8 mouse cellular contexts compared by ENCODE assay signal in genomic region chr3:89322131-89322500, GRCm38 (mm10). TPM values are rescaled to one million over a fixed set of nuclear protein-coding genes. Genes with fewer than 3 reads are reported as not detected.
DNase-seq lines count a peak whose midpoint lies in the region; ATAC-seq and TF ChIP-seq lines count a peak whose summit lies in the region.

No protein-coding gene starts in this region.

- WGBS in heart, embryonic 11.5 days (ENCODE audit: insufficient replicate concordance): under 1% methylated on average over 14 of the region's 14 CpGs
- WGBS in forebrain, embryonic 16.5 days: under 1% methylated on average over 14 of the region's 14 CpGs
- 2% methylated on average over 14 of the region's 14 CpGs for whole genome bisulfite sequencing in liver, embryonic 16.5 days (ENCODE audit: insufficient replicate concordance)

- H3K4me3 ChIP-seq in heart, embryonic 11.5 days (ENCODE audit: low read depth, low read length): peak overlapping the region; percentile 66
- H3K4me3 ChIP-seq in CH12.LX (replicated peaks in 1 of 3; ENCODE audit: low read depth in 2 of 3, low read length in 2 of 3, poor library complexity in 1 of 3): peak overlapping the region in 2 of 3 experiments; percentile 4 to 53
- H3K4me3 ChIP-seq in forebrain, embryonic 16.5 days (replicated peaks; ENCODE audit: low read length): peak overlapping the region; percentile 52
- peak overlapping the region; percentile 47 for H3K4me3 ChIP-seq in liver, embryonic 16.5 days (ENCODE audit: low read depth, low read length)

- H3K4me2 ChIP-seq in heart, embryonic 11.5 days: peak overlapping the region; percentile 92
- peak overlapping the region; percentile 88 for H3K4me2 ChIP-seq in CH12.LX (ENCODE audit: insufficient read depth, low read depth, poor library complexity, severe bottlenecking)
- peak overlapping the region; percentile 86 for H3K4me2 ChIP-seq in forebrain, embryonic 16.5 days (ENCODE audit: low read length)
- peak overlapping the region; percentile 65 for H3K4me2 ChIP-seq in liver, embryonic 16.5 days (ENCODE audit: low read depth, low read length)

- no peak overlapping the region for H3K27ac ChIP-seq in heart, embryonic 11.5 days (ENCODE audit: low read depth, low read length)
- no peak overlapping the region for H3K27ac ChIP-seq in CH12.LX (ENCODE audit: insufficient read depth, low read depth)
- H3K27ac ChIP-seq in forebrain, embryonic 16.5 days (ENCODE audit: low read length): peak overlapping the region; percentile 83
- H3K27ac ChIP-seq in liver, embryonic 16.5 days (ENCODE audit: low read length): no peak overlapping the region

- DNase-seq in heart, adult 18-20 months: no peak
- no peak for DNase-seq in CH12.LX (ENCODE audit: extremely low read depth)
- no peak for DNase-seq in urinary bladder, postnatal 14 days (ENCODE audit: low spot score)
- no peak for DNase-seq in left cerebral cortex, adult 18-20 months (ENCODE audit: low spot score in 2 of 2)
- DNase-seq in gastrocnemius, adult 18-20 months (ENCODE audit: low spot score): no peak

- peaks cover 66% of the 10 kb centered on the region for H3K27me3 ChIP-seq in heart, embryonic 11.5 days (ENCODE audit: control insufficient read depth, insufficient read depth, low read length)
- peaks cover 83% of the 10 kb centered on the region for H3K27me3 ChIP-seq in CH12.LX (replicated peaks)
- peaks cover 17% of the 10 kb centered on the region for H3K27me3 ChIP-seq in forebrain, embryonic 16.5 days (replicated peaks; ENCODE audit: control insufficient read depth, insufficient read depth, low read length)
- peaks cover 79% of the 10 kb centered on the region for H3K27me3 ChIP-seq in liver, embryonic 16.5 days (ENCODE audit: control insufficient read depth, insufficient read depth, low read depth, low read length)

- TF ChIP-seq EP300 in CH12.LX (IDR thresholded peaks at IDR 0.05; ENCODE audit: low read length): no peak

- no peak for ATAC-seq in heart, embryonic 11.5 days (replicated peaks; ENCODE audit: insufficient number of reproducible peaks, low FRiP score, low TSS enrichment)
- peak; percentile 0; the same call in 1 of the 2 replicates for ATAC-seq in forebrain, embryonic 16.5 days
- no peak for ATAC-seq in liver, embryonic 16.5 days (ENCODE audit: low read depth)

- TF ChIP-seq RAD21 in CH12.LX (IDR thresholded peaks at IDR 0.05; ENCODE audit: low read depth, low read length): no peak

- TF ChIP-seq CTCF in CH12.LX (conservative IDR thresholded peaks at IDR 0.05 in 1 of 2, IDR thresholded peaks at IDR 0.05 in 1 of 2; ENCODE audit: low read depth in 2 of 2, low read length in 2 of 2): no peak

- dilution Hi-C loops in CH12.LX (cut with MboI; ENCODE audit: extremely low pct_ligation_motif_present, extremely low pct_unique_long_range_greater_than_20kb, low sequenced_read_pairs): no loop called here

- no peaks in the 10 kb centered on the region for H3K9me3 ChIP-seq in heart, embryonic 11.5 days (replicated peaks; ENCODE audit: control insufficient read depth, low read length)
- peaks cover 3% of the 10 kb centered on the region for H3K9me3 ChIP-seq in CH12.LX (replicated peaks; ENCODE audit: low read length)
- H3K9me3 ChIP-seq in forebrain, embryonic 16.5 days (ENCODE audit: control insufficient read depth, low read length): no peaks in the 10 kb centered on the region
- H3K9me3 ChIP-seq in liver, embryonic 16.5 days (replicated peaks; ENCODE audit: control insufficient read depth, low read length): no peaks in the 10 kb centered on the region

- no peak for TF ChIP-seq POLR2A in CH12.LX (IDR thresholded peaks at IDR 0.05; ENCODE audit: low read depth, low read length)

- H3K9ac ChIP-seq in heart, embryonic 11.5 days (ENCODE audit: low read depth, low read length): peak overlapping the region; percentile 65
- H3K9ac ChIP-seq in CH12.LX (ENCODE audit: insufficient read depth, low read depth): no peak overlapping the region
- peak overlapping the region; percentile 67 for H3K9ac ChIP-seq in forebrain, embryonic 16.5 days (replicated peaks; ENCODE audit: low read depth, low read length)
- H3K9ac ChIP-seq in liver, embryonic 16.5 days (ENCODE audit: low read depth, low read length): no peak overlapping the region

- peaks cover 39% of the 10 kb centered on the region for H3K4me1 ChIP-seq in heart, embryonic 11.5 days (ENCODE audit: control insufficient read depth, insufficient read depth, low read length)
- peaks cover 24 to 41% of the 10 kb centered on the region in 2 experiments for H3K4me1 ChIP-seq in CH12.LX (ENCODE audit: control insufficient read depth in 1 of 2, insufficient read depth in 2 of 2)
- peaks cover 44% of the 10 kb centered on the region for H3K4me1 ChIP-seq in forebrain, embryonic 16.5 days (replicated peaks; ENCODE audit: control insufficient read depth, insufficient read depth, low read length)
- peaks cover 28% of the 10 kb centered on the region for H3K4me1 ChIP-seq in liver, embryonic 16.5 days (ENCODE audit: control insufficient read depth, low read depth, low read length)

- no peaks in the 10 kb centered on the region for H3K79me2 ChIP-seq in CH12.LX (replicated peaks; ENCODE audit: control insufficient read depth, extremely low read depth, insufficient read depth, poor library complexity, severe bottlenecking)

- in situ Hi-C loops in CH12.LX (cut with MboI; ENCODE audit: low pct_ligation_motif_present, low pct_unique_long_range_greater_than_20kb, low sequenced_read_pairs): no loop called here

- no peaks in the 10 kb centered on the region for H3K36me3 ChIP-seq in heart, embryonic 11.5 days (ENCODE audit: control insufficient read depth, insufficient read depth, low read length)
- no peaks in the 10 kb centered on the region for H3K36me3 ChIP-seq in CH12.LX (replicated peaks in 1 of 2; ENCODE audit: control insufficient read depth in 1 of 2, insufficient read depth in 1 of 2, low read length in 1 of 2)
- no peaks in the 10 kb centered on the region for H3K36me3 ChIP-seq in forebrain, embryonic 16.5 days (ENCODE audit: control insufficient read depth, insufficient read depth)
- no peaks in the 10 kb centered on the region for H3K36me3 ChIP-seq in liver, embryonic 16.5 days (ENCODE audit: control insufficient read depth, insufficient read depth)

TF ChIP-seq in CH12.LX, 34 proteins besides CTCF, POLR2A, EP300 and RAD21 (continues in another document):
- TF ChIP-seq MAX (IDR thresholded peaks at IDR 0.05; ENCODE audit: low read length): no peak

RNA-seq across cellular contexts. Expression of gene Efna3, which starts 0.6 kb away (rescaled TPM):
- 1.9 TPM in 2 replicates for polyA plus RNA-seq in heart, embryonic 11.5 days (2014; fragmentation: Nextera tagmentation; extraction: Ambion mirVana)
- total RNA-seq in heart, adult 18-20 months (2021): not detected
- total RNA-seq in CH12.LX (2012; rRNA removed): 0.13 TPM in 1 of 2 replicates, not detected in the other
- total RNA-seq in CH12.LX (2014; rRNA removed): 0.09 TPM in 1 of 2 replicates, not detected in the other
- polyA plus RNA-seq in CH12.LX (2012; ENCODE audit: insufficient read length, low read depth): 0.19 TPM in 1 of 2 replicates, not detected in the other
- 55.3 and 55.8 TPM in 2 replicates for polyA plus RNA-seq in forebrain, embryonic 16.5 days (2015; fragmentation: Nextera tagmentation; extraction: Ambion mirVana)
- 0.63 and 0.94 TPM in 2 replicates for polyA plus RNA-seq in liver, embryonic 16.5 days (2015; fragmentation: Nextera tagmentation; extraction: Ambion mirVana)
- 10 to 100 TPM; 58.3 to 60.8 TPM for total RNA-seq in left cerebral cortex, adult 18-20 months (2021)
- not detected for total RNA-seq in gastrocnemius, adult 18-20 months (2021)

RNA-seq across cellular contexts. Expression of gene Efna4, which starts 15.7 kb away (rescaled TPM):
- polyA plus RNA-seq in heart, embryonic 11.5 days (2014; fragmentation: Nextera tagmentation; extraction: Ambion mirVana): 9.3 and 10.2 TPM in 2 replicates
- total RNA-seq in heart, adult 18-20 months (2021): under 1 TPM in 1 of 2 experiments, not detected in 1; 0.28 TPM
- total RNA-seq in CH12.LX (2012; rRNA removed): 2.6 and 3.1 TPM in 2 replicates
- 0.76 and 1.1 TPM in 2 replicates for total RNA-seq in CH12.LX (2014; rRNA removed)
- 1.00 and 1.1 TPM in 2 replicates for polyA plus RNA-seq in CH12.LX (2012; ENCODE audit: insufficient read length, low read depth)
- polyA plus RNA-seq in forebrain, embryonic 16.5 days (2015; fragmentation: Nextera tagmentation; extraction: Ambion mirVana): 14.1 and 16.7 TPM in 2 replicates
- polyA plus RNA-seq in liver, embryonic 16.5 days (2015; fragmentation: Nextera tagmentation; extraction: Ambion mirVana): 0.51 and 0.60 TPM in 2 replicates
- total RNA-seq in left cerebral cortex, adult 18-20 months (2021): under 1 TPM in 1 of 2 experiments, not detected in 1; 0.28 TPM
- not detected for total RNA-seq in gastrocnemius, adult 18-20 months (2021)

RNA-seq across cellular contexts. Expression of gene Adam15, which starts 27.7 kb away (rescaled TPM):
- polyA plus RNA-seq in heart, embryonic 11.5 days (2014; fragmentation: Nextera tagmentation; extraction: Ambion mirVana): 23.3 and 25.9 TPM in 2 replicates
- total RNA-seq in heart, adult 18-20 months (2021): 10 to 100 TPM; 45.5 to 47.0 TPM
- total RNA-seq in CH12.LX (2012; rRNA removed): 31.3 and 39.1 TPM in 2 replicates
- 5.8 and 5.9 TPM in 2 replicates for total RNA-seq in CH12.LX (2014; rRNA removed)
- polyA plus RNA-seq in CH12.LX (2012; ENCODE audit: insufficient read length, low read depth): 26.2 and 26.5 TPM in 2 replicates
- 40.4 and 55.2 TPM in 2 replicates for polyA plus RNA-seq in forebrain, embryonic 16.5 days (2015; fragmentation: Nextera tagmentation; extraction: Ambion mirVana)
- 9.0 and 11.2 TPM in 2 replicates for polyA plus RNA-seq in liver, embryonic 16.5 days (2015; fragmentation: Nextera tagmentation; extraction: Ambion mirVana)
- total RNA-seq in left cerebral cortex, adult 18-20 months (2021): 100 to 1,000 TPM in 1 of 2 experiments, 10 to 100 TPM in 1; 99.8 to 102 TPM
- total RNA-seq in gastrocnemius, adult 18-20 months (2021): 10 to 100 TPM; 16.9 to 26.1 TPM

RNA-seq across cellular contexts. Expression of gene Dcst2, which starts 39.7 kb away (rescaled TPM):
- 0.07 TPM in 1 of 2 replicates, not detected in the other for polyA plus RNA-seq in heart, embryonic 11.5 days (2014; fragmentation: Nextera tagmentation; extraction: Ambion mirVana)
- total RNA-seq in heart, adult 18-20 months (2021): not detected
- total RNA-seq in CH12.LX (2012; rRNA removed): not detected in 2 replicates
- total RNA-seq in CH12.LX (2014; rRNA removed): not detected in 2 replicates
- 0.10 and 0.14 TPM in 2 replicates for polyA plus RNA-seq in CH12.LX (2012; ENCODE audit: insufficient read length, low read depth)
- 0.27 TPM in 1 of 2 replicates, not detected in the other for polyA plus RNA-seq in forebrain, embryonic 16.5 days (2015; fragmentation: Nextera tagmentation; extraction: Ambion mirVana)
- 0.05 TPM in 1 of 2 replicates, not detected in the other for polyA plus RNA-seq in liver, embryonic 16.5 days (2015; fragmentation: Nextera tagmentation; extraction: Ambion mirVana)
- total RNA-seq in left cerebral cortex, adult 18-20 months (2021): under 1 TPM; 0.19 to 0.42 TPM
- not detected for total RNA-seq in gastrocnemius, adult 18-20 months (2021)

RNA-seq across cellular contexts. Expression of gene Efna1, which starts 41.2 kb away (rescaled TPM):
- polyA plus RNA-seq in heart, embryonic 11.5 days (2014; fragmentation: Nextera tagmentation; extraction: Ambion mirVana): 29.9 and 33.0 TPM in 2 replicates
- 10 to 100 TPM; 22.5 to 23.8 TPM for total RNA-seq in heart, adult 18-20 months (2021)
- 0.59 and 0.93 TPM in 2 replicates for total RNA-seq in CH12.LX (2012; rRNA removed)
- total RNA-seq in CH12.LX (2014; rRNA removed): 0.62 and 0.70 TPM in 2 replicates
- polyA plus RNA-seq in CH12.LX (2012; ENCODE audit: insufficient read length, low read depth): 0.71 and 0.80 TPM in 2 replicates
- polyA plus RNA-seq in forebrain, embryonic 16.5 days (2015; fragmentation: Nextera tagmentation; extraction: Ambion mirVana): 8.3 and 9.5 TPM in 2 replicates
- polyA plus RNA-seq in liver, embryonic 16.5 days (2015; fragmentation: Nextera tagmentation; extraction: Ambion mirVana): 8.1 and 12.7 TPM in 2 replicates
- total RNA-seq in left cerebral cortex, adult 18-20 months (2021): 1 to 10 TPM; 5.9 to 8.3 TPM
- total RNA-seq in gastrocnemius, adult 18-20 months (2021): 10 to 100 TPM in 1 of 2 experiments, 1 to 10 TPM in 1; 5.7 to 18.8 TPM

Comparison
In these comparisons a context has a peak if more than half of its experiments do, and no peak if none do; other contexts are left out.
1. H3K9ac ChIP-seq: peak in heart, embryonic 11.5 days (single experiment) and forebrain, embryonic 16.5 days (single experiment); none in CH12.LX (single experiment) and liver, embryonic 16.5 days (single experiment).
2. RNA of gene Efna3, which starts 0.6 kb away (total RNA-seq): 58.3 to 60.8 TPM in left cerebral cortex, adult 18-20 months; not detected in gastrocnemius, adult 18-20 months, 0.09 to 0.13 TPM in CH12.LX and not detected in heart, adult 18-20 months; every median in the first group is over 10 times any median in the second.
3. Peak in every context shown above with its lines, with median percentiles within 50 percentile points of each other: H3K4me2 ChIP-seq and H3K4me3 ChIP-seq.